Mouse (Mus musculus) CH12.LX (cell line): Measurements from ENCODE around the gene Rgs5. TPM values are rescaled to one million over a fixed set of nuclear protein-coding genes. Genes with fewer than 3 reads are reported as not detected.

Experiments used
- DNase-seq: peaks from one replicate; pipeline ENCODE4 v3.0.0-alpha.2; 2013; ENCODE audit errors: extremely low read depth
- H3K27ac ChIP-seq: 2 replicates; pipeline ENCODE4 v1.5.1; 2012; ENCODE audit warnings: low read depth, mild to moderate bottlenecking, control low read depth, moderate library complexity; ENCODE audit not compliant: insufficient read depth
- H3K27me3 ChIP-seq: replicated peaks from 2 replicates; pipeline ENCODE3; 2012; ENCODE audit warnings: inconsistent platforms
- H3K36me3 ChIP-seq, 2 experiments: replicated peaks in 1 of 2; 2 replicates each; pipeline versions ENCODE3 to v1.6.1; 2012; ENCODE audit warnings: inconsistent platforms in 1 of 2, low read length in 1 of 2, mild to moderate bottlenecking in 1 of 2, mixed read lengths in 1 of 2, moderate library complexity in 1 of 2; ENCODE audit not compliant: control insufficient read depth in 1 of 2, insufficient read depth in 1 of 2
- H3K4me1 ChIP-seq, 2 experiments: 2 replicates each; pipeline ENCODE4 v1.6.1; 2012; ENCODE audit warnings: inconsistent platforms in 1 of 2, moderate library complexity in 1 of 2; ENCODE audit not compliant: insufficient read depth in 2 of 2, control insufficient read depth in 1 of 2
- H3K4me2 ChIP-seq: 2 replicates; pipeline ENCODE4 v1.6.1; 2012; ENCODE audit warnings: low read depth, mild to moderate bottlenecking, control low read depth; ENCODE audit not compliant: poor library complexity, insufficient read depth, severe bottlenecking
- H3K4me3 ChIP-seq, 3 experiments: fragments of 150-350 bp in 1 of 3; sonication (generic) in 1 of 3; replicated peaks in 1 of 3; 2 replicates each; pipeline versions ENCODE3 to v1.5.1; 2011 to 2012; ENCODE audit warnings: low read depth in 2 of 3, low read length in 2 of 3, mild to moderate bottlenecking in 2 of 3, moderate library complexity in 2 of 3, control low read depth in 1 of 3, improper control_type of control experiment in 1 of 3, inconsistent platforms in 1 of 3, mixed read lengths in 1 of 3; ENCODE audit not compliant: poor library complexity in 1 of 3
- H3K79me2 ChIP-seq: replicated peaks from 2 replicates; pipeline ENCODE4 v1.6.1; 2012; ENCODE audit warnings: mild to moderate bottlenecking, moderate library complexity; ENCODE audit not compliant: control insufficient read depth, poor library complexity, insufficient read depth, severe bottlenecking; ENCODE audit errors: extremely low read depth
- H3K9ac ChIP-seq: 2 replicates; pipeline ENCODE4 v1.6.1; 2012; ENCODE audit warnings: low read depth, mild to moderate bottlenecking, control low read depth, moderate library complexity; ENCODE audit not compliant: insufficient read depth
- H3K9me3 ChIP-seq: replicated peaks from 2 replicates; pipeline ENCODE3; 2012; ENCODE audit warnings: low read length, inconsistent platforms, mixed read lengths
- BHLHE40 ChIP-seq: IDR thresholded peaks from 2 replicates; pipeline ENCODE4 v1.6.1; 2011; ENCODE audit warnings: mild to moderate bottlenecking, low read depth, low read length, improper control_type of control experiment
- CHD1 ChIP-seq: IDR thresholded peaks from 2 replicates; pipeline ENCODE4 v1.6.1; 2012; ENCODE audit warnings: low read depth, low read length, improper control_type of control experiment, inconsistent platforms
- HCFC1 ChIP-seq: IDR thresholded peaks from 2 replicates; pipeline ENCODE4 v1.6.1; 2012; ENCODE audit warnings: low read depth, mild to moderate bottlenecking, inconsistent platforms, low read length, improper control_type of control experiment
- JUN ChIP-seq: IDR thresholded peaks from 2 replicates; pipeline ENCODE4 v1.6.1; 2011; ENCODE audit warnings: low read depth, mild to moderate bottlenecking, low read length, improper control_type of control experiment, moderate library complexity; ENCODE audit not compliant: insufficient read depth
- KAT2A ChIP-seq: IDR thresholded peaks from 2 replicates; pipeline ENCODE4 v1.6.1; 2012; ENCODE audit warnings: low read length, improper control_type of control experiment, inconsistent platforms; ENCODE audit not compliant: insufficient replicate concordance
- MAX ChIP-seq: IDR thresholded peaks from 2 replicates; pipeline ENCODE4 v1.6.1; 2011; ENCODE audit warnings: low read length, improper control_type of control experiment
- MAZ ChIP-seq: IDR thresholded peaks from 2 replicates; pipeline ENCODE4 v1.6.1; 2012; ENCODE audit warnings: low read depth, mild to moderate bottlenecking, inconsistent platforms, low read length, improper control_type of control experiment, moderate library complexity
- NELFE ChIP-seq: IDR thresholded peaks from 2 replicates; pipeline ENCODE4 v1.6.1; 2011; ENCODE audit warnings: low read depth, low read length, improper control_type of control experiment
- PAX5 ChIP-seq: IDR thresholded peaks from 2 replicates; pipeline ENCODE4 v1.6.1; 2012; ENCODE audit warnings: low read length, inconsistent platforms, mixed read lengths
- SMC3 ChIP-seq: IDR thresholded peaks from 2 replicates; pipeline ENCODE4 v1.6.1; 2011; ENCODE audit warnings: low read depth, low read length, improper control_type of control experiment
- TCF12 ChIP-seq: IDR thresholded peaks from 2 replicates; pipeline ENCODE4 v1.6.1; 2014; ENCODE audit warnings: low read depth, mild to moderate bottlenecking, inconsistent platforms, low read length, improper control_type of control experiment
- USF2 ChIP-seq: conservative IDR thresholded peaks from 2 replicates; pipeline ENCODE4 v1.6.1; 2011; ENCODE audit warnings: low read depth, low read length, improper control_type of control experiment
- ZMIZ1 ChIP-seq: IDR thresholded peaks from 2 replicates; pipeline ENCODE4 v1.6.1; 2012; ENCODE audit warnings: low read depth, mild to moderate bottlenecking, inconsistent platforms, low read length, improper control_type of control experiment
- ZNF384 ChIP-seq: IDR thresholded peaks from 2 replicates; pipeline ENCODE4 v1.6.1; 2012; ENCODE audit warnings: low read depth, low read length, improper control_type of control experiment, inconsistent platforms
- dilution Hi-C: fragments of 300-500 bp; cut with MboI; formaldehyde crosslinking; loops from 2 replicates; pipeline ENCODE4 v1.14.3; 2020; ENCODE audit warnings: low sequenced_read_pairs; ENCODE audit not compliant: extremely low pct_unique_long_range_greater_than_20kb, extremely low pct_ligation_motif_present
- in situ Hi-C: fragments of 300-500 bp; cut with MboI; formaldehyde crosslinking; loops from 3 replicates; pipeline ENCODE4 v1.14.3; 2019; ENCODE audit warnings: low sequenced_read_pairs, low pct_ligation_motif_present, low pct_unique_long_range_greater_than_20kb, mixed read lengths
- polyA plus RNA-seq: library from polyadenylated mRNA; unstranded; fragments of >175 nt; gene quantifications from 2 replicates; pipeline ENCODE4 v1.2.1, GENCODE M21; 2012; ENCODE audit warnings: low read depth; ENCODE audit not compliant: insufficient read length
- total RNA-seq, 2 experiments: library from RNA; depleted of rRNA; stranded (reverse); fragments of 300-350 nt in 1 of 2; fragments of >200 nt in 1 of 2; gene quantifications; 2 replicates each; pipeline ENCODE4 v1.2.3; 2012 to 2014

Rgs5 gene
- total RNA-seq (2012; rRNA removed) (0.04 TPM in 1 of 2 replicates, not detected in the other), total RNA-seq (2014; rRNA removed) (not detected in 2 replicates), polyA plus RNA-seq (not detected in 2 replicates)

DNA sequence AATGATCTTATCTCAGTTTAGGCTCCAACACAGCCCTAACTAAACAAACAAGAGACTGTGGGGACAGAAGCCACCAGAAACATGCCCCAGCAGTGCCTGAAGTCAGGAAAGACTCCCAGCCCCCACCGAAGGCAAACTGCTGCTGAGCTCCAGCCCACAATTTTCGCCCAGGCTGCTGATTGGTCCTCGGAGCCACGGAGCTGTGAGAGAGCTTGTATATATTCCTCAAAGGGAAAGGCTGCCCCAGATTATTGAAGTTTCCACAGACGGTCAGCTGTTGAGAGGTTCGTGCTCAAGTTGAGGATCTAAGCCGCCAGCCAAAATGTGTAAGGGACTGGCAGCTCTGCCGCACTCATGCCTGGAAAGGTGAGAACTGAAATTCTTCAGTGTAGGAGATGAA, at the start of gene Rgs5:
Gene Rgs5 (plus strand): TSS at position 246 of the 400 bp plus-strand sequence.
- dilution Hi-C loops (no loop called here), in situ Hi-C loops (loop anchor here (25.0 kb wide), 2 partner anchors 118 to 482 kb away; partner anchors contain the start of gene Nuf2)
- no peak for DNase-seq
- Histone ChIP-seq H3K27me3 (peaks cover 42% of the 10 kb centered on the region), H3K4me1 (no peaks in the 10 kb centered on the region), H3K27ac (no peak within 1 kb of the TSS), H3K4me3 (no peak within 1 kb of the TSS), H3K4me2 (no peak within 1 kb of the TSS), H3K79me2 (no peaks in the 10 kb centered on the region), H3K9me3 (no peaks in the 10 kb centered on the region), H3K36me3 (no peaks in the 10 kb centered on the region), H3K9ac (no peak within 1 kb of the TSS)
- TF ChIP-seq CHD1: no peak
- TF ChIP-seq MAZ: no peak
- TF ChIP-seq NELFE: no peak
- TF ChIP-seq ZMIZ1: no peak
- no peak for TF ChIP-seq ZNF384
- no peak for TF ChIP-seq PAX5
- no peak for TF ChIP-seq SMC3
- no peak for TF ChIP-seq HCFC1
- no peak for TF ChIP-seq MAX
- TF ChIP-seq JUN: no peak
- TF ChIP-seq USF2: no peak

DNA sequence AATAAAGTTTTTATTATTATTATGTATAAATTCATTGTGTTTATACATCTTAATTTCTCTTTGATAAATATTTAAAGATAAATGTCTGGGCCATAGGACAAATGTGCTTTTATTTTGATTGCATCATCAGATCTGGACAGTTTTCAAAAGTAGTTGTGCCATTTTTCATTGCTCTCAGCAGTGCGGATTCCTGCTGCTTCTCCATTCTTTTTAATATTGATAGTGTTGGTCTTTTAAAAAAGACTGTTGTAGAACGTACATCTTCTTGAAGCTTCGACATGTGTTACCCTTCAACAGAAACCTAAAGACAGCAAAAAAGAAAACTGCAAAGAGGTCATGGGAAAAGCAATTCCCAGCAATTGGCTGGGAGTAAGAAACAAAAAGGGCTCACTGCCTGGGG, 49.1 kb upstream of the Rgs5 start:
- H3K4me1 ChIP-seq: no peaks in the 10 kb centered on the region; a peak in 1 of 4 replicates
- no peaks in the 10 kb centered on the region for H3K36me3 ChIP-seq
- H3K9ac ChIP-seq: no peak overlapping the region
- in situ Hi-C loops: no loop called here
- peaks cover 2% of the 10 kb centered on the region for H3K27me3 ChIP-seq
- no peak overlapping the region for H3K4me3 ChIP-seq
- H3K4me2 ChIP-seq: no peak overlapping the region
- dilution Hi-C loops: no loop called here
- DNase-seq: no peak
- no peak overlapping the region for H3K27ac ChIP-seq
- H3K9me3 ChIP-seq: no peaks in the 10 kb centered on the region
- H3K79me2 ChIP-seq: no peaks in the 10 kb centered on the region
- TF ChIP-seq TCF12: no peak
- no peak for TF ChIP-seq ZMIZ1

DNA sequence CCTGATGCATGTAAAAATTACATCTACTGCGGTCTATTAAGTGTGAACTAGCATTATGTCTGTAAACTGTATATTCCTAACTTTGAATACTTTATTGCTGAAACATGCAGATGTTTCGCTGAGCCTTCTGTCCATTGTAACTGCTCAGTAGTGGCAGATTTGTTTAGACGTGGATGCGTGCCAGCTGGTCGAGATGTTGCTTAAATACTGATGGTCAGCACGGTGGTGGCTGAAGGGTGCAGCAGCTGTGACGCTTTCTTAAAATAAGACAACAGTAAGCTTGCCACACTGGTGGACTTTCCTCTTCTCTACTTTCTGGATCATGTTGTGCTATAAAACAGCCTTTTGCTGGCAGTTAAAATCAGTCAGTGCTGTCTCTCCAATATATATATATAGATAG, 25.6 kb upstream of the Rgs5 start:
- H3K79me2 ChIP-seq: no peaks in the 10 kb centered on the region
- no peaks in the 10 kb centered on the region for H3K36me3 ChIP-seq
- no peaks in the 10 kb centered on the region for H3K9me3 ChIP-seq
- no peak overlapping the region for H3K27ac ChIP-seq
- no peaks in the 10 kb centered on the region for H3K27me3 ChIP-seq
- dilution Hi-C loops (no loop called here), in situ Hi-C loops (no loop called here)
- TF ChIP-seq KAT2A (no peak), BHLHE40 (no peak)
- no peak overlapping the region for H3K9ac ChIP-seq
- DNase-seq: no peak
- H3K4me2 ChIP-seq: no peak overlapping the region
- H3K4me1 ChIP-seq: peaks cover 0 to 5% of the 10 kb centered on the region in 2 experiments; a peak in 1 of 4 replicates
- no peak overlapping the region for H3K4me3 ChIP-seq
